Mouse (Mus musculus) embryonic facial prominence, embryonic 11.5 days (tissue): Measurements from ENCODE around the gene Cdk18. TPM values are rescaled to one million over a fixed set of nuclear protein-coding genes. Genes with fewer than 3 reads are reported as not detected.

ENCODE experiments used
- ATAC-seq: fragments of 200-750 bp; cut with Nextera tagmentation; replicated peaks from 2 replicates; pipeline ENCODE4 v1.8.0; 2017; ENCODE audit warnings: low read depth; ENCODE audit not compliant: insufficient number of reproducible peaks, low FRiP score, low TSS enrichment
- DNase-seq: peaks from one replicate; pipeline ENCODE4 v3.0.0-alpha.2; 2015; ENCODE audit warnings: low spot score
- H3K27ac ChIP-seq: fragments of 300-500 bp; sonication (generic); replicated peaks from 2 replicates; pipeline ENCODE4 v1.5.1; 2014; ENCODE audit warnings: mild to moderate bottlenecking, low read depth, low read length, control low read depth
- H3K27me3 ChIP-seq: fragments of 300-500 bp; sonication (generic); 2 replicates; pipeline ENCODE4 v1.6.1; 2014; ENCODE audit warnings: mild to moderate bottlenecking, low read length, moderate library complexity, mixed read lengths; ENCODE audit not compliant: control insufficient read depth, insufficient read depth
- H3K36me3 ChIP-seq: fragments of 300-500 bp; sonication (generic); replicated peaks from 2 replicates; pipeline ENCODE4 v1.6.1; 2014; ENCODE audit warnings: low read depth, mild to moderate bottlenecking, low read length, moderate library complexity, mixed read lengths; ENCODE audit not compliant: control insufficient read depth, insufficient read depth
- H3K4me1 ChIP-seq: fragments of 300-500 bp; sonication (generic); 2 replicates; pipeline ENCODE4 v1.6.1; 2014; ENCODE audit warnings: low read length, mixed read lengths; ENCODE audit not compliant: control insufficient read depth, insufficient read depth
- H3K4me2 ChIP-seq: fragments of 300-500 bp; sonication (generic); 2 replicates; pipeline ENCODE4 v1.6.1; 2014; ENCODE audit warnings: low read depth, mild to moderate bottlenecking, control low read depth, low read length, moderate library complexity
- H3K4me3 ChIP-seq: fragments of 300-500 bp; sonication (generic); 2 replicates; pipeline ENCODE4 v1.5.1; 2014; ENCODE audit warnings: low read depth, low read length, control low read depth
- H3K9ac ChIP-seq: fragments of 300-500 bp; sonication (generic); replicated peaks from 2 replicates; pipeline ENCODE4 v1.6.1; 2014; ENCODE audit warnings: mild to moderate bottlenecking, control low read depth, low read length
- H3K9me3 ChIP-seq: fragments of 300-500 bp; sonication (generic); replicated peaks from 2 replicates; pipeline ENCODE4 v1.6.1; 2016; ENCODE audit warnings: mild to moderate bottlenecking, low read length, inconsistent platforms, mixed read lengths; ENCODE audit not compliant: control insufficient read depth
- WGBS: fragments of 180-500 bp; shearing (Covaris S2); extraction: QIAGEN DNeasy Blood & Tissue Kit; methylation state at CpG from one replicate; pipeline ENCODE4 v1.1.7; 2014; 5-methylcytosine and 5-hydroxymethylcytosine counted together
- polyA plus RNA-seq: library from polyadenylated mRNA; unstranded; fragments of >200 nt; fragmentation: Nextera tagmentation; extraction: Ambion mirVana; gene quantifications from 2 replicates; pipeline ENCODE4 v1.2.1, GENCODE M21; 2014

The Cdk18 gene
- polyA plus RNA-seq, 1 experiment from 2014 or later: 1.6 TPM

- WGBS: 87% methylated on average over 8 of the region's 8 CpGs
- Histone ChIP-seq H3K36me3 (no peaks in the 10 kb centered on the region), H3K27me3 (no peaks in the 10 kb centered on the region), H3K27ac (no peak overlapping the region), H3K4me1 (no peaks in the 10 kb centered on the region), H3K9ac (no peak overlapping the region), H3K4me3 (no peak overlapping the region), H3K9me3 (no peaks in the 10 kb centered on the region), H3K4me2 (no peak overlapping the region)
- DNase-seq (no peak), ATAC-seq (no peak)
These were observed 6.6 kb upstream of the Cdk18 start for GRCm38 (mm10) chr1:132145973-132146685.

- H3K4me3 ChIP-seq: no peak overlapping the region
- no peak for DNase-seq
- no peaks in the 10 kb centered on the region for H3K27me3 ChIP-seq
These were observed 5.4 kb upstream of the Cdk18 start for GRCm38 (mm10) chr1:132144837-132145236.

GRCm38 (mm10) chr1:132144223-132144622 lies 4.7 kb upstream of the Cdk18 start:
- no peaks in the 10 kb centered on the region for H3K9me3 ChIP-seq
- peak; percentile 51 for DNase-seq
- ATAC-seq: no peak
- H3K9ac ChIP-seq: no peak overlapping the region
- no peak overlapping the region for H3K4me3 ChIP-seq
- H3K36me3 ChIP-seq: no peaks in the 10 kb centered on the region
- H3K4me2 ChIP-seq: no peak overlapping the region
- H3K4me1 ChIP-seq: no peaks in the 10 kb centered on the region
- H3K27ac ChIP-seq: no peak overlapping the region
- 20% methylated on average over 2 of the region's 2 CpGs for WGBS
- no peaks in the 10 kb centered on the region for H3K27me3 ChIP-seq

More at GRCm38 (mm10) chr1:132144837-132145236, 5.4 kb upstream of the Cdk18 start:
- Histone ChIP-seq H3K9ac (no peak overlapping the region), H3K27ac (no peak overlapping the region), H3K9me3 (no peaks in the 10 kb centered on the region), H3K4me1 (no peaks in the 10 kb centered on the region), H3K36me3 (no peaks in the 10 kb centered on the region), H3K4me2 (no peak overlapping the region)
- ATAC-seq: no peak
- 70% methylated on average over 3 of the region's 3 CpGs for WGBS

- no peaks in the 10 kb centered on the region; the same call in 1 of the 2 replicates for H3K27me3 ChIP-seq
- no peak for DNase-seq
- no peak for ATAC-seq
These were observed 4.2 kb upstream of the Cdk18 start for GRCm38 (mm10) chr1:132143730-132144129.

GRCm38 (mm10) chr1:132143079-132143478 lies 3.6 kb upstream of the Cdk18 start:
- H3K9ac ChIP-seq: no peak overlapping the region
- peaks cover 2% of the 10 kb centered on the region; the same call in 1 of the 2 replicates for H3K27me3 ChIP-seq
- H3K27ac ChIP-seq: no peak overlapping the region
- H3K4me2 ChIP-seq: no peak overlapping the region
- H3K9me3 ChIP-seq: no peaks in the 10 kb centered on the region
- ATAC-seq (no peak), DNase-seq (no peak)
- no peak overlapping the region for H3K4me3 ChIP-seq
- WGBS: 83% methylated on average over 5 of the region's 5 CpGs
- no peaks in the 10 kb centered on the region for H3K36me3 ChIP-seq
- no peaks in the 10 kb centered on the region for H3K4me1 ChIP-seq

More at GRCm38 (mm10) chr1:132143730-132144129, 4.2 kb upstream of the Cdk18 start:
- H3K4me1 ChIP-seq: no peaks in the 10 kb centered on the region
- 0 out of 2 replicates have a peak overlapping the region, but pooled peaks have one; percentile 22 for H3K9ac ChIP-seq
- WGBS: 55% methylated on average over 4 of the region's 4 CpGs
- no peaks in the 10 kb centered on the region for H3K9me3 ChIP-seq
- no peak overlapping the region for H3K4me3 ChIP-seq
- no peaks in the 10 kb centered on the region for H3K36me3 ChIP-seq
- no peak overlapping the region for H3K27ac ChIP-seq
- no peak overlapping the region for H3K4me2 ChIP-seq

- ATAC-seq (no peak), DNase-seq (no peak)
- Histone ChIP-seq H3K9me3 (no peaks in the 10 kb centered on the region), H3K4me2 (no peak overlapping the region), H3K27me3 (peaks cover 3% of the 10 kb centered on the region; the same call in 1 of the 2 replicates), H3K9ac (no peak overlapping the region), H3K36me3 (no peaks in the 10 kb centered on the region), H3K27ac (no peak overlapping the region), H3K4me1 (no peaks in the 10 kb centered on the region), H3K4me3 (no peak overlapping the region)
- WGBS: 27% methylated on average over 13 of the region's 13 CpGs
These were observed 2.3 kb upstream of the Cdk18 start for GRCm38 (mm10) chr1:132141753-132142152.

- no peak overlapping the region for H3K4me2 ChIP-seq
- ATAC-seq (no peak), DNase-seq (no peak)
- H3K36me3 ChIP-seq: no peaks in the 10 kb centered on the region
- no peaks in the 10 kb centered on the region for H3K9me3 ChIP-seq
- 22% methylated on average over 2 of the region's 2 CpGs for WGBS
- H3K4me3 ChIP-seq: no peak overlapping the region
- no peaks in the 10 kb centered on the region for H3K4me1 ChIP-seq
- H3K9ac ChIP-seq: no peak overlapping the region
- peaks cover 3% of the 10 kb centered on the region; the same call in 1 of the 2 replicates for H3K27me3 ChIP-seq
- no peak overlapping the region for H3K27ac ChIP-seq
These were observed 1.7 kb upstream of the Cdk18 start for GRCm38 (mm10) chr1:132141166-132141565.

GRCm38 (mm10) chr1:132140574-132140973 lies 1.1 kb upstream of the Cdk18 start:
- peaks cover 3% of the 10 kb centered on the region; the same call in 1 of the 2 replicates for H3K27me3 ChIP-seq
- DNase-seq (no peak), ATAC-seq (no peak)
- no peaks in the 10 kb centered on the region for H3K9me3 ChIP-seq
- H3K36me3 ChIP-seq: no peaks in the 10 kb centered on the region
- H3K4me3 ChIP-seq: no peak overlapping the region
- H3K4me2 ChIP-seq: no peak overlapping the region
- H3K27ac ChIP-seq: no peak overlapping the region
- no peaks in the 10 kb centered on the region for H3K4me1 ChIP-seq
- no peak overlapping the region for H3K9ac ChIP-seq
- 48% methylated on average over 4 of the region's 4 CpGs for WGBS
